Mouse (Mus musculus) intestine, embryonic 15.5 days (tissue): ENCODE measurements around the gene Ccnt1. TPM values are rescaled to one million over a fixed set of nuclear protein-coding genes. Genes with fewer than 3 reads are reported as not detected.

ENCODE experiments used
- ATAC-seq: fragments of 200-750 bp; cut with Nextera tagmentation; 2 replicates; pipeline ENCODE4 v1.8.0; 2017; ENCODE audit warnings: moderate TSS enrichment, moderate library complexity
- H3K27ac ChIP-seq: fragments of 300-500 bp; sonication (generic); 2 replicates; pipeline ENCODE4 v1.5.1; 2015; ENCODE audit warnings: mild to moderate bottlenecking, inconsistent platforms
- H3K27me3 ChIP-seq: fragments of 300-500 bp; sonication (generic); replicated peaks from 2 replicates; pipeline ENCODE4 v1.6.1; 2015; ENCODE audit warnings: inconsistent platforms
- H3K36me3 ChIP-seq: fragments of 300-500 bp; sonication (generic); 2 replicates; pipeline ENCODE4 v1.6.1; 2015; ENCODE audit warnings: inconsistent platforms
- H3K4me1 ChIP-seq: fragments of 300-500 bp; sonication (generic); replicated peaks from 2 replicates; pipeline ENCODE4 v1.6.1; 2015; ENCODE audit warnings: inconsistent platforms
- H3K4me2 ChIP-seq: fragments of 300-500 bp; sonication (generic); replicated peaks from 2 replicates; pipeline ENCODE4 v1.6.1; 2015; ENCODE audit warnings: mild to moderate bottlenecking, inconsistent platforms
- H3K4me3 ChIP-seq: fragments of 300-500 bp; sonication (generic); replicated peaks from 2 replicates; pipeline ENCODE4 v1.5.1; 2015; ENCODE audit warnings: inconsistent platforms
- H3K9ac ChIP-seq: fragments of 300-500 bp; sonication (generic); 2 replicates; pipeline ENCODE4 v1.6.1; 2015; ENCODE audit warnings: inconsistent platforms
- H3K9me3 ChIP-seq: fragments of 300-500 bp; sonication (generic); 2 replicates; pipeline ENCODE4 v1.6.1; 2016; ENCODE audit warnings: inconsistent platforms
- WGBS: fragments of 180-500 bp; shearing (Covaris S2); methylation state at CpG from one replicate; pipeline ENCODE4 v1.1.7; 2015; 5-methylcytosine and 5-hydroxymethylcytosine counted together
- polyA plus RNA-seq: library from polyadenylated mRNA; unstranded; fragments of >200 nt; fragmentation: Nextera tagmentation; extraction: Ambion mirVana; gene quantifications from 2 replicates; pipeline ENCODE4 v1.2.1, GENCODE M21; 2015

The Ccnt1 gene
- polyA plus RNA-seq, 1 experiment from 2014 or later = 44.9 TPM

GRCm38 (mm10) chr15:98607557-98607956 lies 36.8 kb upstream of the Ccnt1 start:
- WGBS = 14% methylated on average over 4 of the region's 4 CpGs
- ATAC-seq = 0 out of 2 replicates have a peak, but pooled peaks have one; percentile 6
- Histone ChIP-seq H3K27me3 (no peaks in the 10 kb centered on the region), H3K4me3 (peak overlapping the region; percentile 79), H3K9me3 (no peaks in the 10 kb centered on the region), H3K4me1 (peaks cover 45% of the 10 kb centered on the region), H3K9ac (peak overlapping the region; percentile 91), H3K4me2 (peak overlapping the region; percentile 90), H3K36me3 (peaks cover 11% of the 10 kb centered on the region), H3K27ac (peak overlapping the region; percentile 95)

- peaks cover 11% of the 10 kb centered on the region for H3K36me3 ChIP-seq
- ATAC-seq = no peak
- peak overlapping the region; percentile 90 for H3K4me2 ChIP-seq
- H3K27ac ChIP-seq = no peak overlapping the region
- H3K9ac ChIP-seq = no peak overlapping the region
- no peaks in the 10 kb centered on the region for H3K27me3 ChIP-seq
- H3K4me3 ChIP-seq = peak overlapping the region; percentile 79; the same call in 1 of the 2 replicates
- H3K9me3 ChIP-seq = no peaks in the 10 kb centered on the region
- WGBS = 57% methylated on average over 9 of the region's 9 CpGs
- peaks cover 52% of the 10 kb centered on the region for H3K4me1 ChIP-seq
These were observed 36.0 kb upstream of the Ccnt1 start for GRCm38 (mm10) chr15:98606739-98607138.

- H3K9ac ChIP-seq = peak overlapping the region; percentile 18; the same call in 1 of the 2 replicates
- no peak for ATAC-seq
- H3K4me3 ChIP-seq = no peak overlapping the region
- 56% methylated on average over 12 of the region's 12 CpGs for WGBS
- peaks cover 12% of the 10 kb centered on the region for H3K36me3 ChIP-seq
- no peaks in the 10 kb centered on the region for H3K9me3 ChIP-seq
- H3K27me3 ChIP-seq = no peaks in the 10 kb centered on the region
- H3K4me2 ChIP-seq = peak overlapping the region; percentile 90
- peaks cover 52% of the 10 kb centered on the region for H3K4me1 ChIP-seq
- 0 out of 2 replicates have a peak overlapping the region, but pooled peaks have one; percentile 29 for H3K27ac ChIP-seq
These were observed 35.4 kb upstream of the Ccnt1 start for GRCm38 (mm10) chr15:98606051-98606536.

- no peak overlapping the region for H3K27ac ChIP-seq
- no peak overlapping the region for H3K4me3 ChIP-seq
- ATAC-seq = no peak
- no peaks in the 10 kb centered on the region for H3K27me3 ChIP-seq
- WGBS = 90% methylated on average over 24 of the region's 24 CpGs
- no peaks in the 10 kb centered on the region for H3K9me3 ChIP-seq
- no peak overlapping the region for H3K9ac ChIP-seq
- peaks cover 22% of the 10 kb centered on the region for H3K36me3 ChIP-seq
- peak overlapping the region; percentile 62 for H3K4me2 ChIP-seq
- H3K4me1 ChIP-seq = peaks cover 49% of the 10 kb centered on the region
These were observed 33.4 kb upstream of the Ccnt1 start for GRCm38 (mm10) chr15:98604041-98604575.

DNA sequence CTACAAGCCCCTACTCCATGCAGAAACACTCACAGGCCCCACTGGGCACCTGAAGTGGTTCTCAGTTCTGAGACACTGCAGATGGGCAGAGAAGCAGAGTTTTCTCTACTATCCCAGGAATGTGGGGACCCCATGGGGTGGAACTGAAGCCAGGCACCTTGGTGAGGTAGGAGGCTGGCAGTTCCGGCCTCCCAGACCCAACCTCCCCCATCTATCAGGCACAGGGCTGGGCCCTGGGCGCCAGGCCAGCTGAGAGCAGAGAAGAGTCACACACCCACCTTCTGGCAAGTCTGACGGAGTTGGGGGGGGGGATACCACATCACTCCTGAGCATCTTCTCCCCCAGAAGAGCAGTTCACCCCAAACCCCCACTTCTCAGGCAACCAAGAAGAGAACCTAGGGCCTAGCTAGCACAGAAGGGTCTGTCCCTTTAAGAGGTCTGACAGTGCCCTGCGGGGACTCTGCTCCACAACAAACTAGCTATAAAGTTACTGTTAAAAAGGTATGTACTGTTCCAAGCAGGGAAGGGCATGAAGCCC lies 32.3 kb upstream of the Ccnt1 start:
- Histone ChIP-seq H3K4me2 (peak overlapping the region; percentile 62), H3K4me3 (peak overlapping the region; percentile 29), H3K4me1 (peaks cover 46% of the 10 kb centered on the region), H3K9me3 (no peaks in the 10 kb centered on the region), H3K36me3 (peaks cover 31% of the 10 kb centered on the region), H3K27ac (peak overlapping the region; percentile 45; the same call in 1 of the 2 replicates), H3K27me3 (no peaks in the 10 kb centered on the region), H3K9ac (peak overlapping the region; percentile 44; the same call in 1 of the 2 replicates)
- WGBS = 32% methylated on average over 4 of the region's 4 CpGs
- ATAC-seq = no peak

DNA sequence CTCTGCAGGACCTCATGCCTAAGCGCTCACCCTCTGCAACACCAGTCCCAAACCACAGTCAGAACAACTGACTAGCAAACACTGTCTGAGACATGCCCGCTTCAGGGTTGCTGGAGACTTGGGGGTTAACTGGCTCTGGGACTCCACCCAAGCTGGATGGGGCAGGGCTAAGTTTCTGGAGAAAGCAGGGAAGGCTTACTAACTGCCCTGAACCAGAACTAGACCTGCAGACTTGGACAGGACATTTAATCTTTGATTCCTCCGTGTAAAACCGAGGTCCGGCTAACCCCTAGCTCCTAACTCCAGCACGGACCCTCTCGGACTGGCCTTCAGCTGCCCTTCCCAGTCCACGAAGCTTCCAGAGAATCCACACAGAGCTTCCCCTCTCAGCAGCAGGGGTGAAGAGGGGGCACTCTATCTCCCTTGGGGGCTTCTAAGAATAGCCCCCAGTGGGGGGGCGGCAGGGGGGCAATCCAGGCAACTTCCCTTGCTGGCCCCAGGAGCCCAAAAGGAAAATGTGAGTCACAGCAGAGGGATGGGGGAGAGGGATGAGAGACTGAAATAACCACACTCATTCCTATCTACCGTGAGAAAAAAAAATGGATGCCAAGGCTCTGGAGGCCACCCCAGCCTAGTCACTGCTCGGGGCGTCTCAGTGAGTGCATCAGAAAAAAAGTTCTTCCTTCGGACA lies 31.6 kb upstream of the Ccnt1 start:
- WGBS = 43% methylated on average over 13 of the region's 13 CpGs
- Histone ChIP-seq H3K9ac (peak overlapping the region; percentile 44), H3K4me1 (peaks cover 40% of the 10 kb centered on the region), H3K36me3 (peaks cover 38% of the 10 kb centered on the region), H3K27me3 (no peaks in the 10 kb centered on the region), H3K9me3 (no peaks in the 10 kb centered on the region), H3K27ac (peak overlapping the region; percentile 45), H3K4me2 (peak overlapping the region; percentile 62), H3K4me3 (peak overlapping the region; percentile 29)
- ATAC-seq = peak; percentile 50; the same call in 1 of the 2 replicates

DNA sequence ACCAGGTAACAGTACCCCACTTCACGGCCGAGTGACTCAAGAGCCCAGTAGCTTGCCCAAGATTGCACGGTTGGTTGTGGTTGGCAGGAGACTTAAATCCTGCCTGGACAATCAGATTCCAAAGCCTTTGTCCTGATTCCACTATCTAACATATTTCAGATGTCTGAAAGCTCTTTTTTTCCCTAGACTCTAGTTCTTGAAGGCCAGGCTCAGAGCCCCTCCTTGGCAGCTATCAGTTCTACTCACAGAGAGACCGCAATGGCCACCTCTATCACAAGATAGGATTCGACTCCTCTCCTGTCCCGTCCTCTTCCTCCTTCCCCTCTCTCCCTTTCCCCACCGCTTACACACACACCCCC lies 31.1 kb upstream of the Ccnt1 start:
- 68% methylated on average over 7 of the region's 7 CpGs for WGBS
- Histone ChIP-seq H3K27ac (no peak overlapping the region), H3K9me3 (no peaks in the 10 kb centered on the region), H3K4me1 (peaks cover 35% of the 10 kb centered on the region), H3K36me3 (peaks cover 41% of the 10 kb centered on the region), H3K27me3 (no peaks in the 10 kb centered on the region), H3K4me3 (peak overlapping the region; percentile 29), H3K4me2 (peak overlapping the region; percentile 62), H3K9ac (peak overlapping the region; percentile 44; the same call in 1 of the 2 replicates)
- ATAC-seq = no peak; the same call in 1 of the 2 replicates

GRCm38 (mm10) chr15:98600036-98600709 lies 29.4 kb upstream of the Ccnt1 start:
- peaks cover 51% of the 10 kb centered on the region for H3K36me3 ChIP-seq
- H3K9me3 ChIP-seq = no peaks in the 10 kb centered on the region
- no peak overlapping the region for H3K27ac ChIP-seq
- no peak for ATAC-seq
- no peaks in the 10 kb centered on the region for H3K27me3 ChIP-seq
- WGBS = 85% methylated on average over 12 of the region's 12 CpGs
- H3K4me2 ChIP-seq = no peak overlapping the region
- peaks cover 32% of the 10 kb centered on the region for H3K4me1 ChIP-seq
- H3K9ac ChIP-seq = no peak overlapping the region
- no peak overlapping the region for H3K4me3 ChIP-seq

- Histone ChIP-seq H3K9ac (no peak overlapping the region), H3K4me3 (no peak overlapping the region), H3K36me3 (peaks cover 69% of the 10 kb centered on the region), H3K27ac (no peak overlapping the region), H3K27me3 (no peaks in the 10 kb centered on the region), H3K4me2 (no peak overlapping the region), H3K4me1 (peaks cover 4% of the 10 kb centered on the region; the same call in 1 of the 2 replicates), H3K9me3 (no peaks in the 10 kb centered on the region)
- ATAC-seq = no peak
- 94% methylated on average over 14 of the region's 14 CpGs for WGBS
These were observed 25.9 kb upstream of the Ccnt1 start for GRCm38 (mm10) chr15:98596609-98597008.

- peak; percentile 46 for ATAC-seq
- Histone ChIP-seq H3K9ac (no peak overlapping the region), H3K36me3 (peaks cover 72% of the 10 kb centered on the region), H3K4me3 (no peak overlapping the region), H3K27me3 (no peaks in the 10 kb centered on the region), H3K4me1 (peaks cover 4% of the 10 kb centered on the region; the same call in 1 of the 2 replicates), H3K4me2 (no peak overlapping the region), H3K9me3 (no peaks in the 10 kb centered on the region), H3K27ac (no peak overlapping the region)
- 78% methylated on average over 5 of the region's 5 CpGs for WGBS
These were observed 24.3 kb upstream of the Ccnt1 start for GRCm38 (mm10) chr15:98595049-98595448.

DNA sequence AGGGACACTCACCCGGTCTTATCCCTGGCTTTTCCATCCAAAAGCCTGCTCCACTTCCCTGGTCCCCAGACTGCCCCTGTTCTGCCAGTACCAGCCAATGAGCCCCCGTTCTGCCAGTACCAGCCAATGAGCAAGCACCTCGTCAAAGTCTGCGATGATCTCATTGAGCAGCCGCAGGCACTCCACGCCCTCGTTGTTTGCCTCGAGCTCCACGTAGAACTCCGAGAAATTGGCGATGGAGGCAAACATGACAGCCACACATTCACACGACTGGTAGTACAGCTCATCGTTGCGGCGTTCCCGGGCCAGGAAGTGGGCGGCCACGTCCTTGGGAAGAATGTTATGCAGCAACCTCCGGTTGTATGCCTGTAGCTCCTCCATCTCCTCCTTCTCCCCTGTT lies 23.5 kb upstream of the Ccnt1 start:
- H3K9me3 ChIP-seq = no peaks in the 10 kb centered on the region
- 81% methylated on average over 19 of the region's 19 CpGs for WGBS
- H3K4me2 ChIP-seq = no peak overlapping the region
- peaks cover 74% of the 10 kb centered on the region for H3K36me3 ChIP-seq
- no peak overlapping the region for H3K27ac ChIP-seq
- H3K4me1 ChIP-seq = peaks cover 4% of the 10 kb centered on the region; the same call in 1 of the 2 replicates
- ATAC-seq = no peak
- no peak overlapping the region for H3K9ac ChIP-seq
- no peaks in the 10 kb centered on the region for H3K27me3 ChIP-seq
- H3K4me3 ChIP-seq = no peak overlapping the region

- peaks cover 55% of the 10 kb centered on the region for H3K36me3 ChIP-seq
- ATAC-seq = no peak
- no peak overlapping the region for H3K27ac ChIP-seq
- H3K27me3 ChIP-seq = no peaks in the 10 kb centered on the region
- 80% methylated on average over 4 of the region's 4 CpGs for WGBS
- H3K4me1 ChIP-seq = peaks cover 4% of the 10 kb centered on the region; the same call in 1 of the 2 replicates
- H3K4me3 ChIP-seq = no peak overlapping the region
- no peak overlapping the region for H3K4me2 ChIP-seq
- no peak overlapping the region for H3K9ac ChIP-seq
- H3K9me3 ChIP-seq = no peaks in the 10 kb centered on the region
These were observed 20.7 kb upstream of the Ccnt1 start for GRCm38 (mm10) chr15:98591396-98591795.
